Mouse (Mus musculus) kidney, adult 11 months (tissue): Measurements from ENCODE around the gene Tmem161a.

ENCODE experiments used
- DNase-seq: peaks from one replicate; pipeline ENCODE4 v3.0.0; 2022

The Tmem161a gene

GRCm38 (mm10) chr8:70211726-70212111 is 39.6 kb downstream of the Tmem161a start:
- DNase-seq: no peak

GRCm38 (mm10) chr8:70212112-70213055 is 40.2 kb downstream of the Tmem161a start, which contains the start of gene Slc25a42:
Gene Slc25a42 (minus strand): TSS chr8:70212305.
- peak; percentile 100 for DNase-seq

- no peak for DNase-seq
Measured at GRCm38 (mm10) chr8:70214411-70214810, 42.3 kb downstream of the Tmem161a start.

GRCm38 (mm10) chr8:70215092-70215491 is 42.9 kb downstream of the Tmem161a start:
- peak; percentile 5 for DNase-seq

GRCm38 (mm10) chr8:70216161-70216560 is 44.0 kb downstream of the Tmem161a start:
- DNase-seq: peak; percentile 9

GRCm38 (mm10) chr8:70216566-70216965 is 44.4 kb downstream of the Tmem161a start:
- peak; percentile 92 for DNase-seq

GRCm38 (mm10) chr8:70217441-70217840 is 45.3 kb downstream of the Tmem161a start:
- peak; percentile 81 for DNase-seq

GRCm38 (mm10) chr8:70219107-70219684 is 47.0 kb downstream of the Tmem161a start:
- peak; percentile 75 for DNase-seq

GRCm38 (mm10) chr8:70220236-70220840 is 48.2 kb downstream of the Tmem161a start:
- DNase-seq: peak; percentile 82

- DNase-seq: no peak
Measured at GRCm38 (mm10) chr8:70220911-70221310, 48.8 kb downstream of the Tmem161a start.

GRCm38 (mm10) chr8:70222041-70222440 is 49.9 kb downstream of the Tmem161a start:
- no peak for DNase-seq

GRCm38 (mm10) chr8:70223341-70223740 is 51.2 kb downstream of the Tmem161a start:
- DNase-seq: peak; percentile 77

- no peak for DNase-seq
Measured at GRCm38 (mm10) chr8:70227997-70228396, 55.8 kb downstream of the Tmem161a start.

GRCm38 (mm10) chr8:70230837-70231236 is 58.7 kb downstream of the Tmem161a start:
- no peak for DNase-seq
